Mouse (Mus musculus): ENCODE data around the gene Dis3. TPM values are rescaled to one million over a fixed set of nuclear protein-coding genes. Genes with fewer than 3 reads are reported as not detected.

The Dis3 gene
- polyA plus RNA-seq, 1 experiment from 2014 or later, result 33.3 TPM

- WGBS (ENCODE audit: insufficient replicate concordance), result 81% methylated on average over 11 of the region's 11 CpGs
- Histone ChIP-seq H3K4me1 (no peaks in the 10 kb centered on the region), H3K4me3 (no peak overlapping the region), H3K27ac (no peak overlapping the region), H3K4me2 (no peak overlapping the region), H3K36me3 (peaks cover 20% of the 10 kb centered on the region), H3K27me3 (replicated peaks) (no peaks in the 10 kb centered on the region), H3K9me3 (replicated peaks) (no peaks in the 10 kb centered on the region), H3K9ac (no peak overlapping the region)
- ATAC-seq, result no peak
Measured at GRCm38 (mm10) chr14:99121584-99122339, 22.2 kb upstream of the Dis3 start.

DNA sequence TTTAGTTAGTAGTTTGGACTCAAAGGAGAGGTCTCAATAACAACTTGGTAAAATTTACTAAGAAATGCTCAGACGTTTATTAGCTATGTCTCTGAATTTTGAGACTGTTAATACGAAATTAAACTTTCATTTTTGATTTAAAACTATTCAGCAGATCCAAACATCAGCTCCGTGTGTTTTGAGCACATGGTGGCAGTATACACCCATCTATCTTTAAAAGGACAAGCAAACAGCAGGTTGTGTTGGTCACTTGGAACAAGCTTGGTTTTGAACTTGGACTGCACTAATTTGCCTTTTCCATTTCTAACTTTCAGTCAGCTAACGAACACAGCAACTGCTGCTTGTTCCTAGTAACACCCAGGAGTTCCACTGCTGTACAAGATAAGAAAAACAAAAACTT, 18.0 kb upstream of the Dis3 start:
- Histone ChIP-seq H3K36me3 (peaks cover 50% of the 10 kb centered on the region), H3K9ac (no peak overlapping the region), H3K27me3 (replicated peaks) (no peaks in the 10 kb centered on the region), H3K4me1 (no peaks in the 10 kb centered on the region), H3K4me2 (no peak overlapping the region), H3K27ac (no peak overlapping the region), H3K9me3 (replicated peaks) (no peaks in the 10 kb centered on the region), H3K4me3 (no peak overlapping the region)
- WGBS (ENCODE audit: insufficient replicate concordance), result 69% methylated on average over 4 of the region's 4 CpGs
- ATAC-seq, result no peak

- 51% methylated on average over 6 of the region's 6 CpGs for WGBS (ENCODE audit: insufficient replicate concordance)
- Histone ChIP-seq H3K4me1 (peaks cover 5% of the 10 kb centered on the region; the same call in 1 of the 2 replicates), H3K9me3 (replicated peaks) (no peaks in the 10 kb centered on the region), H3K27ac (no peak overlapping the region), H3K36me3 (peaks cover 84% of the 10 kb centered on the region), H3K4me2 (no peak overlapping the region), H3K27me3 (replicated peaks) (no peaks in the 10 kb centered on the region), H3K4me3 (no peak overlapping the region), H3K9ac (no peak overlapping the region)
- peak; percentile 46; the same call in 1 of the 2 replicates for ATAC-seq
Measured at GRCm38 (mm10) chr14:99108762-99109161, 9.2 kb upstream of the Dis3 start.

GRCm38 (mm10) chr14:99107631-99108187, 8.1 kb upstream of the Dis3 start:
- H3K27ac ChIP-seq, result no peak overlapping the region
- H3K9ac ChIP-seq, result no peak overlapping the region
- H3K4me1 ChIP-seq, result peaks cover 5% of the 10 kb centered on the region; the same call in 1 of the 2 replicates
- H3K36me3 ChIP-seq, result peaks cover 86% of the 10 kb centered on the region
- H3K27me3 ChIP-seq (replicated peaks), result no peaks in the 10 kb centered on the region
- H3K4me2 ChIP-seq, result no peak overlapping the region
- ATAC-seq, result no peak
- WGBS (ENCODE audit: insufficient replicate concordance), result 79% methylated on average over 2 of the region's 2 CpGs
- H3K9me3 ChIP-seq (replicated peaks), result no peaks in the 10 kb centered on the region
- no peak overlapping the region for H3K4me3 ChIP-seq

DNA sequence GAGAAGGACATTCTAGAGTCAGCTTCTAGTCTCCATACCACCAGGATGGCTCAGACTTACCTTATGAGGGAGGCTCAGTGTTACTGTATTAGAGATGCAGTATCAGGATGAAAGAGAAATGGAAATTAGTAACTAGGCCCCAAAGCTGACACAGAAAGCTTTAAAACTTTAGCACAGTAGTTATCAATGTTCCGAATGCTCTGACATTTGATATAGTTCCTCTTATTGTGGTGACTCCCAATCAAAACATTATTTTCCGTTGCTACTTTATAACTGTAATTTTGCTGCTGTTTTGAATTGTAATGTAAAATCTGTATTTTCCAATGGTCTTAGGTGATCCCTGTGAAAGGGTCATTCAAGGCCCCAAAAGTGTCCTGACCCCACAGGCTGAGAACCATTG, 7.1 kb upstream of the Dis3 start:
- H3K36me3 ChIP-seq, result peaks cover 86% of the 10 kb centered on the region
- no peak for ATAC-seq
- 77% methylated on average over 2 of the region's 2 CpGs for WGBS (ENCODE audit: insufficient replicate concordance)

GRCm38 (mm10) chr14:99104542-99105123, 5.1 kb upstream of the Dis3 start:
- ATAC-seq, result no peak
- Histone ChIP-seq H3K9me3 (replicated peaks) (no peaks in the 10 kb centered on the region), H3K36me3 (peaks cover 77% of the 10 kb centered on the region), H3K27me3 (replicated peaks) (no peaks in the 10 kb centered on the region), H3K4me1 (peaks cover 11% of the 10 kb centered on the region), H3K9ac (no peak overlapping the region), H3K4me2 (no peak overlapping the region), H3K4me3 (no peak overlapping the region), H3K27ac (0 out of 2 replicates have a peak overlapping the region, but pooled peaks have one; percentile 6)
- 67% methylated on average over 6 of the region's 6 CpGs for WGBS (ENCODE audit: insufficient replicate concordance)

More for the DNA sequence above, 7.1 kb upstream of the Dis3 start:
- Histone ChIP-seq H3K4me1 (peaks cover 5% of the 10 kb centered on the region; the same call in 1 of the 2 replicates), H3K4me2 (no peak overlapping the region), H3K9ac (no peak overlapping the region), H3K9me3 (replicated peaks) (no peaks in the 10 kb centered on the region), H3K27ac (no peak overlapping the region), H3K4me3 (no peak overlapping the region), H3K27me3 (replicated peaks) (no peaks in the 10 kb centered on the region)

DNA sequence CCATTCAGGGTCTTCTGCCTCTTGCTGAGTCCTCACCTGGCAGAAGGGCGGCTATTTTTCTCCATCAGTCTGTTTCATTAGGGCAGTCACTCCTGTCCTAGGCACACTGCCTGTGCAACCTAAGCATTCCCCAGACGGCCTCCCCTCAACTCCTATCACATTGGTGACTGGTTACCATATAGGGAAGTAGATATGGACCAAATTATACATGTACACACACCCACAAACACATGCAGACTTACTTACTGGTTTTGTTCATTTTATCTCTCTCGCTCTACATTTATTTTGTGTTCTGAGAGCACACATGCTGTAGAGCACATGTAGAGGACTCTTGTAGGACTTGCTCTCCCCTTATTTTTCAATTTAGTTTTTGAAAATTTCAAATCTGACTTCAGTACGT, 3.5 kb upstream of the Dis3 start:
- Histone ChIP-seq H3K9ac (no peak overlapping the region), H3K4me2 (no peak overlapping the region), H3K27ac (no peak overlapping the region), H3K27me3 (replicated peaks) (no peaks in the 10 kb centered on the region), H3K9me3 (replicated peaks) (no peaks in the 10 kb centered on the region), H3K4me3 (no peak overlapping the region), H3K36me3 (peaks cover 66% of the 10 kb centered on the region), H3K4me1 (peaks cover 20% of the 10 kb centered on the region)
- WGBS (ENCODE audit: insufficient replicate concordance), result 77% methylated on average over 4 of the region's 4 CpGs
- no peak for ATAC-seq

DNA sequence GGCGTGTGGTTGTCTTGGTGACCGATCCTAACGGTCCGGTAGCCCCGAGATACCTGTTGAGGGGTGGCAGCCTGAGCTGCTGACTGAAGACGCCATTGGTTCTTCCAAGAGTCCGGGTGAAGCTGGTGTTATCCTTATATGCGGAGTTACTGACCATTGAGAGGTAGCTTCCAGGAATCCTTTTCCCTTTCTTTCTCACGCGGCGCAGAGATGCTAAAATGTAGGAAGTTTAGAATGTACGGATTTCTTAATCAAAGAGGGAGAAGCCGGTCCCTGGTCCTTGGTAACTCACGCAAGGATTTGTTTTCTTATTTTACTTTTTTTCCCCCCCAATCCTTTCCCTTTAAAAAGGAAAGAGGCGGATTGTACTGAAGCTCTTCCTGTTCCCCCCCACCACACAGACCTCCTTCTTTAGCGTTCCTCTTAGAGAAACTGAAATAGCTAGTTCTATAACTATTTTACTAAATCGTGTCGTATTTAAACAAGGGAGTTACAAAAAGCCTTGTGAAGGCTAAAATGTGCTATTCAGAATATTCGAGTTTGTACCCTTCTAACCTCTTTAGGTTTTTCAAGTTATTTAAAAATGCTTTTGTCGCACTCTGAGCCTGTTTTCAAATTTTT, 507 bp upstream of the Dis3 start:
- ATAC-seq, result peak; percentile 25; the same call in 1 of the 2 replicates

DNA sequence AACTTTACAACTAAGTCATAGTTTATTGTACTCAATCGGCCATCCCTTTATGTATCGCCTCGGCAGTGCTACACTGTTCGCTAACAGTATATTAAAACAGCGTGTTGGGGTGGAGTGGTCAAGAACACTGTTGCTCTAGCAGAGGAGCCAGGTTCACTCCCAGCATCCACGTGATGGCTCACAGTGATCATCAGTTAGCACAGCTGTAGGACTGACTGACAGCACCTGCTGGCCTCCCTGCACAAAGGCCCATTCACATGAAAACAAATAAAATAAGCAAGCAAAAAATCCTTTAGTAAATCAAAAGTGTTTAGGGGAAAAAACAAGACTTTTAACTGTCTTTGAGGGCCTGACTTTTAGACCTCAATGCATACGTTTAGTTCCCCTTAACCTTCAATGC, 10.6 kb downstream of the Dis3 start:
- peaks cover 78% of the 10 kb centered on the region for H3K36me3 ChIP-seq
- WGBS (ENCODE audit: insufficient replicate concordance), result 88% methylated on average over 7 of the region's 7 CpGs
- H3K9ac ChIP-seq, result no peak overlapping the region
- no peak overlapping the region for H3K4me3 ChIP-seq
- H3K27ac ChIP-seq, result no peak overlapping the region
- no peaks in the 10 kb centered on the region for H3K27me3 ChIP-seq (replicated peaks)
- H3K4me1 ChIP-seq, result no peaks in the 10 kb centered on the region
- ATAC-seq, result no peak
- no peaks in the 10 kb centered on the region for H3K9me3 ChIP-seq (replicated peaks)
- no peak overlapping the region for H3K4me2 ChIP-seq

More for the DNA sequence above, 507 bp upstream of the Dis3 start:
- Histone ChIP-seq H3K36me3 (peaks cover 68% of the 10 kb centered on the region), H3K27me3 (replicated peaks) (no peaks in the 10 kb centered on the region), H3K9me3 (replicated peaks) (no peaks in the 10 kb centered on the region), H3K4me3 (peak overlapping the region; percentile 98), H3K4me2 (peak overlapping the region; percentile 88), H3K9ac (peak overlapping the region; percentile 75), H3K27ac (peak overlapping the region; percentile 54; the same call in 1 of the 2 replicates), H3K4me1 (peaks cover 20% of the 10 kb centered on the region)
- 4% methylated on average over 20 of the region's 20 CpGs for WGBS (ENCODE audit: insufficient replicate concordance)

- Histone ChIP-seq H3K9me3 (replicated peaks) (no peaks in the 10 kb centered on the region), H3K4me2 (no peak overlapping the region), H3K27ac (no peak overlapping the region), H3K4me1 (no peaks in the 10 kb centered on the region), H3K36me3 (peaks cover 92% of the 10 kb centered on the region), H3K4me3 (no peak overlapping the region), H3K27me3 (replicated peaks) (no peaks in the 10 kb centered on the region), H3K9ac (no peak overlapping the region)
- ATAC-seq, result no peak
- 86% methylated on average over 4 of the region's 4 CpGs for WGBS (ENCODE audit: insufficient replicate concordance)
Measured at GRCm38 (mm10) chr14:99071146-99071545, 28.4 kb downstream of the Dis3 start.

DNA sequence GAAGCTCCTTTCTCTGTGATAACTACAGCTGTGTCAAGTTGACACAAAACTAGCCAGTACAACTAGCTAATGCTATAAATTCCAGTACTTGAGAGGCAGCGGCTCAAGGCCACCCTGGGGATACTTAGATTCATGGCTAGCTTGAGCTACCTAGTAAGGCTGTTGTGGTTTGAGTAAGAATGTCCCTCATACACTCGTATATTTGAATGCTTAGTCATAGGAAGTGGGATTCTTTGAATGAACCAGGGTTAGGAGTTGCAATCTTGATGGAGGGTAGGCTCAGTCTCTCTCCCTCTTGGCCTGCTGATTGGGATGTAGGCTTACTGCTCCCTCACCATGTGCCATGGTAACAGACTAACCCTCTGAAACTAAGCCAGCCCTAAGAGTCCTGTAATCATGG, 36.5 kb downstream of the Dis3 start:
- 81% methylated on average over 2 of the region's 2 CpGs for WGBS (ENCODE audit: insufficient replicate concordance)
- H3K4me2 ChIP-seq, result no peak overlapping the region
- H3K9me3 ChIP-seq (replicated peaks), result no peaks in the 10 kb centered on the region
- H3K4me3 ChIP-seq, result no peak overlapping the region
- no peaks in the 10 kb centered on the region for H3K27me3 ChIP-seq (replicated peaks)
- H3K36me3 ChIP-seq, result peaks cover 81% of the 10 kb centered on the region
- ATAC-seq, result no peak
- no peak overlapping the region for H3K9ac ChIP-seq
- no peak overlapping the region for H3K27ac ChIP-seq
- no peaks in the 10 kb centered on the region for H3K4me1 ChIP-seq

DNA sequence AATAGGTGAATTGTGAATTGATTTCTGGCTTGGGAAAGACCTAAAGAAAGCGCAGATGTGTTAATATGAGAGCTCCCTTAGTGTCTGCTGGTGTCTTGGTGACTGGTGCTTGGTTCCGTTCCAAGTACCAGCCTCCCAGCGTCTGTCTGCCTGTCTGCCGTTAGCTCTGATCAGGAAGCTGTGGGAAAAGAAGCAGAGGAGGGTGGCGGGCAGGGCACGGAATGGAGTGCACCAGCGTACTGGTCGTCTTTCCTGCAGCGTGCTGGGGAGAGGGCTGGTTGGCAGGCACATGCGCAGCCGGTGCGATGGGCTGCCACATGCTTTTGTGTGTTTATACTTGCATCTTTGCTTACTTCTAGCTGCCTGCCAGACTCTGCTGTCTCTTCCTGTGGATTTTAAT, 39.0 kb downstream of the Dis3 start:
- no peak overlapping the region for H3K4me3 ChIP-seq
- H3K27me3 ChIP-seq (replicated peaks), result no peaks in the 10 kb centered on the region
- WGBS (ENCODE audit: insufficient replicate concordance), result 85% methylated on average over 12 of the region's 12 CpGs
- H3K27ac ChIP-seq, result no peak overlapping the region
- no peak overlapping the region for H3K9ac ChIP-seq
- H3K4me2 ChIP-seq, result no peak overlapping the region
- ATAC-seq, result no peak
- H3K36me3 ChIP-seq, result peaks cover 80% of the 10 kb centered on the region
- H3K9me3 ChIP-seq (replicated peaks), result no peaks in the 10 kb centered on the region
- no peaks in the 10 kb centered on the region for H3K4me1 ChIP-seq

All from liver, embryonic 12.5 days (tissue).